Mouse (Mus musculus): ENCODE results near the gene Hydin. TPM values are rescaled to one million over a fixed set of nuclear protein-coding genes. Genes with fewer than 3 reads are reported as not detected.

The Hydin gene
- polyA plus RNA-seq, 1 experiment = not detected

- TF ChIP-seq GATA1 (IDR thresholded peaks at IDR 0.05; ENCODE audit: low read length) = no peak
These were observed 210.5 kb downstream of the Hydin start for GRCm38 (mm10) chr8:110477256-110477655.

GRCm38 (mm10) chr8:110478576-110478975, 211.8 kb downstream of the Hydin start:
- TF ChIP-seq GATA1 (IDR thresholded peaks at IDR 0.05; ENCODE audit: low read length) = no peak

GRCm38 (mm10) chr8:110479401-110479800, 212.6 kb downstream of the Hydin start:
- TF ChIP-seq GATA1 (IDR thresholded peaks at IDR 0.05; ENCODE audit: low read length) = no peak

DNA sequence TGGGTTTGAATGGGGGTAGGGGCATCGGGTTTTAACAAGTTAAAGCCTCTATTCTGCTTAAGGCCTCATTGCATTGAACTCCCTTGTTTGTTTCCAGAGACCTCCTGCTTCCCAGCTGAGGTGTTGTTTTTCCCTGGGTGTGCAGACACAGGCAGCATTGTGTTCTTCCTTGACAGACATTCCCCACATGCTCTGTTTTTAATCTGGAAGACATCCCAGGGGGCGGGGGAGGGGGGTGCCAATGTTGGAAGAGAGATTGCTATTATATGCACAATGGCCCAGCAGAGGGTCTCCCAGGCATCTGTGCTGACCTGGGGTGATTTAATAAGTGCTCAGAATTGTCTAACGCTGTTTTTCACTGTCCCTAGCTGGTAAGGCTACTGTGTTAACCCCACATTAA, 215.5 kb downstream of the Hydin start:
- no peak for TF ChIP-seq GATA1 (IDR thresholded peaks at IDR 0.05; ENCODE audit: low read length)

DNA sequence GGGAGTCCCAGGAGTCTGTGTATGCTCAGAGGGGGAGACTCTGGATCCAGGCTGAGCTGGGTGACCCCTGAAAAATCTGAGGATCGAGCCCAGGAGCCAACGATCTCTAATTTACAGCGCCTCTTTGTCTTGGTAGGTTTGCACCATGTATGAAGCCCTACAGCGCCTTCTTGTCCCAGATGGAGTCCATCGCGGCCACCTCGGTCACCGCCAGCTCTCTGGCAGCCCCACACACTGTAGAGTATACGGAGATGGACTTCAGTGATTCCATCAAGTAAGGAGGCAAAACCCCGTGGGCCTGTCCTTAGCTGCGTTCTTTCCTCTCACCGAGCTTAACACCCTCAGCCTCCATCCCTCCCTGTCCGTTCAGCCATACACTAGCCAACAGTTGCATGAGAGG, 218.5 kb downstream of the Hydin start:
- TF ChIP-seq GATA1 (IDR thresholded peaks at IDR 0.05; ENCODE audit: low read length) = no peak

GRCm38 (mm10) chr8:110486020-110486419, 219.2 kb downstream of the Hydin start:
- TF ChIP-seq GATA1 (IDR thresholded peaks at IDR 0.05; ENCODE audit: low read length) = no peak

DNA sequence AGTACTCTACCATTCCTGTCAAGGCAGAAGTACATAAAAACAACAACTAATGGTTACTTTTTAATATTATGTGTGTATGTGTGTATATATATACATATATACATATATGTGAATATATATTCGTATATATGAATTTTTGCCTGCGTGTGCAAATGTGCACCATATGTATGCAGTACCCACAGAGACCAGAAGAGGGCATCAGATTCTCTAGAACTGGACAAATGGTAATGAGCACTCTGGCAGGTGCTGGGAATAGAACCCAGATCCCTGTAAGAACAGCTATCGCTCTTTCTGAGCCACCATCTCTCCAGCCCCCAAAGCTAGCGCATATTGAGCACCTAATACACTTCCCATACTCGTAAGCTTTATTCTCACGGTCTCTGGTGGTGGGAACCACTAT, 220.9 kb downstream of the Hydin start:
- TF ChIP-seq GATA1 (IDR thresholded peaks at IDR 0.05; ENCODE audit: low read length) = no peak

- no peak for TF ChIP-seq GATA1 (IDR thresholded peaks at IDR 0.05; ENCODE audit: low read length)
These were observed 222.6 kb downstream of the Hydin start for GRCm38 (mm10) chr8:110489344-110489743.

- TF ChIP-seq GATA1 (IDR thresholded peaks at IDR 0.05; ENCODE audit: low read length) = no peak
These were observed 224.3 kb downstream of the Hydin start for GRCm38 (mm10) chr8:110491118-110491517.

DNA sequence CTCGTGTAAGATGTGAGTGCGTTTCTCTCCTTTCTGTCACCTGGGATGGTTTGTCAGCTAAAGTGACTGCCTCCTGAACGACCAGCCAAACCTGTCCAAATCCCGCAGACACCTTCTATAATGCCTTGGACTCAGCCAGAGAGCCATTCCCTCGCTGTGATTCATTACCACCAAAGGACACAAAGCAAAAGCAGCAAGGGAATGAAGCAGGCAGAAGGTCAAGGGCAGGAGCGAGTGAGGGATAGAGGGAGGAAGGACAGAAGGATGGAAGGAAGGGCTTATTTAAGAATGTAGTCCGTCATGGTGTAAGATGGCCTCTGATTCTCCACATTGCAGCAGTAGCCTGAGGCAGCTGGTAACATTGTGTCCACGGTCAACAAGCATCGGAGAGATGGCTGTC, 229.5 kb downstream of the Hydin start:
- no peak for TF ChIP-seq GATA1 (IDR thresholded peaks at IDR 0.05; ENCODE audit: low read length)

DNA sequence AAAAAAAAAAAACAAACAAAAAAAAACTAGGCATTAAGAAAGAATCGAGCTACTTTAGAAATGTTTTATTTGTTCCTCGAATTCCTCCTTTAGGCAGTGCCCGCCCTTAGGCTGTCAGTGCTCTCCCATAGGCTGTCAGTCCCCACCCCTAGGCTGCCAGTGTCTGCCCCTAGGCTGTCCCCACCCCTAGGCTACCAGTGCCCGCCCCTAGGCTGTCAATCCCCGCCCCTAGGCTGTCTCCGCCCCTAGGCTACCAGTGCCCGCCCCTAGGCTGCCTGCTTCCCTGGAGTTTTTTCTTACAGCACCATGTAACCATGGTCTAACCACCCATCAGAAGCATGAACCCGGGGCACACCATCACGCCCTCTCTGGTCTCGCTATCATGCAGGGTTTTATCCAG, 233.5 kb downstream of the Hydin start:
- TF ChIP-seq GATA1 (IDR thresholded peaks at IDR 0.05; ENCODE audit: low read length) = no peak

DNA sequence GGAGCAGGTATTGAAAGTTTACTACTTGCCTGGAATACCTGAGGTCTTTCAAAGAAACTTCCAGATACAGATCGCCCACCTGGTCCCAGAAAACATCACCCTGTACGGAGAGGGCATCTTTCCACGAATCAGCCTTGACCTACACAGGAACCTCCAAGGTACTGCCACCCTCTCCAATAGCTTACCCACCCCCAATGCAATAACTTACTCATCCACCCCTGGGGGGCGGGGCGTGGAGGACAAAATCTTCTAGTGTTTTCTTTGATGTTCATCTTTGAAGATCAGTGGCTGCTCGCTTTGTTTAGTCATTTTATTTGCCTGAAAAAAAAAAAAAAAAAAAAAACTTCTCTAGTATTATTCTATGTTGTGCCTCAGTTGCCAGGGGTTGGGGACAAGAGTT, 233.9 kb downstream of the Hydin start:
- TF ChIP-seq GATA1 (IDR thresholded peaks at IDR 0.05; ENCODE audit: low read length) = no peak

GRCm38 (mm10) chr8:110501330-110501729, 234.6 kb downstream of the Hydin start:
- TF ChIP-seq GATA1 (IDR thresholded peaks at IDR 0.05; ENCODE audit: low read length) = no peak

- TF ChIP-seq GATA1 (IDR thresholded peaks at IDR 0.05; ENCODE audit: low read length) = no peak
These were observed 236.1 kb downstream of the Hydin start for GRCm38 (mm10) chr8:110502880-110503279.

DNA sequence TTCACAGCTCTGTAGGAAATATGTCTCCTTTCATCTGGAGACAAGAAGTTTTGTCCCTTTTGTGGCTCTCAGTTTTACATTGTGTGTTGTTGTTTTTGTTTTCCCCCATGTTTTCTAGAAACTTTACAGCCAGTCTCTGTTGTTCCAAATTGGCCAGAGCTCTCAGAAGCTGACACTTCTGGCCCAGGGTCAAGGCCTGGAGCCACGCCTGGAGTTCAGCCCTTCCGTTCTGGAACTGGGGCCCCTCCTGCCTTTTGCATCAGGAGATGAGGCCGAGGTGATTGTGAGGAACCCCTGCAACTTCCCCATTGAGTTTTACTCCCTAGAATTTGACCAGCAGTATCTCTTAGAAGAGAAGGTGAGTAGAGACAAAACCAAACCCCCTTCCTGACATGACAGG, 242.0 kb downstream of the Hydin start:
- TF ChIP-seq GATA1 (IDR thresholded peaks at IDR 0.05; ENCODE audit: low read length) = no peak

DNA sequence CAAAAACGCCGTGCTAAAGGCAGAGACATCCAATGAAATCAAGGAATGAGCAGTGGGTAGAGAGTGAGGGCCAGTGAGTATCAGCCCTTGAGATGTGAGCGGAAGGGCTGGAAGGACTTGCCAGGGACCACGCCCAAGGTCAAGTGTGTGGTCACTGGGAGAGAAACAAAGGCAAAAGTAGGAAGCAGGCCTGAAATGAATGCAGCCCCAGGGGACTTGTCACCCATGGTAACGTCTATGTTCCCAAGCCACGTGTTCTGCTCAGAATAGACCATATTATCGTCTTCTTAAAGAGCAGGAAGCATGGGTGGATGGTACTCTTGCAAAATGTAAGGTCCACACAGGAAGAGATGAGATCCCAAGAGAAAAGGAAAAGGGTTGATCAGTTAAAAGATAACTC, 253.0 kb downstream of the Hydin start:
- TF ChIP-seq GATA1 (IDR thresholded peaks at IDR 0.05; ENCODE audit: low read length) = no peak

GRCm38 (mm10) chr8:110521851-110522250, 255.1 kb downstream of the Hydin start:
- TF ChIP-seq GATA1 (IDR thresholded peaks at IDR 0.05; ENCODE audit: low read length) = no peak

DNA sequence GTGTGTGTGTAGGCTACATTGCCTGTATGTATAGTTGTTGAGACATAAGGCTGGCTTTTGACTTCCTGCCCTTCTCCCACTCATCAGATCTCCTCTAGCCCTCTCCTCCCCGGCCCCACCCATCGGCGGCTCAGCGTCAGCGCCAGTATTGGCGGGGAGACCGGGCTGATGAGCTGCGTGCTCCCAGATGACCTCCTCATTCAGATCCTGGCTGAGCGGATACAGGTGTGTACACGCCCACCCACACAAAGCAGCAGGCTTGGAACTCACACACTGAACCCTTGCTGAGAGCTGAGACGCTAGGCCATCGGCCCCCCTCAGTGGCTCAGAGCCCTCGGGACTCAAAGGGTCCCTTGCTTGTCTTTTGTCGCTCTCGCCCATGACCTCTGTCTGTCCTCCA, 256.2 kb downstream of the Hydin start:
- TF ChIP-seq GATA1 (IDR thresholded peaks at IDR 0.05; ENCODE audit: low read length) = no peak

Measured in G1E-ER4 (cell line).